Mouse (Mus musculus) lung, embryonic 14.5 days (tissue): Measurements from ENCODE around the gene Aldh3b3. TPM values are rescaled to one million over a fixed set of nuclear protein-coding genes. Genes with fewer than 3 reads are reported as not detected.
A peak's percentile ranks its signal among the peaks of the same experiment; 100 is the strongest.

Experiments
- ATAC-seq: fragments of 200-750 bp; cut with Nextera tagmentation; 2 replicates; pipeline ENCODE4 v1.8.0; 2017; ENCODE audit warnings: mild to moderate bottlenecking, moderate TSS enrichment, moderate library complexity; ENCODE audit not compliant: insufficient read depth
- DNase-seq: peaks from one replicate; pipeline ENCODE4 v3.0.0-alpha.2; 2015
- H3K27ac ChIP-seq: fragments of 300-500 bp; sonication (generic); 2 replicates; pipeline ENCODE4 v1.5.1; 2014; ENCODE audit warnings: low read depth, mild to moderate bottlenecking, moderate library complexity
- H3K27me3 ChIP-seq: fragments of 300-500 bp; sonication (generic); 2 replicates; pipeline ENCODE4 v1.6.1; 2014; ENCODE audit warnings: low read length, control low read depth; ENCODE audit not compliant: insufficient read depth
- H3K36me3 ChIP-seq: fragments of 300-500 bp; sonication (generic); 2 replicates; pipeline ENCODE4 v1.6.1; 2014; ENCODE audit warnings: control low read depth; ENCODE audit not compliant: insufficient read depth
- H3K4me1 ChIP-seq: fragments of 300-500 bp; sonication (generic); 2 replicates; pipeline ENCODE4 v1.6.1; 2014; ENCODE audit warnings: antibody characterized with exemption, control low read depth; ENCODE audit not compliant: insufficient read depth
- H3K4me2 ChIP-seq: fragments of 300-500 bp; sonication (generic); 2 replicates; pipeline ENCODE4 v1.6.1; 2014; ENCODE audit warnings: mild to moderate bottlenecking
- H3K4me3 ChIP-seq: fragments of 300-500 bp; sonication (generic); 2 replicates; pipeline ENCODE4 v1.5.1; 2014; ENCODE audit warnings: low read depth, low read length
- H3K9ac ChIP-seq: fragments of 300-500 bp; sonication (generic); 2 replicates; pipeline ENCODE4 v1.6.1; 2014
- H3K9me3 ChIP-seq: fragments of 300-500 bp; sonication (generic); 2 replicates; pipeline ENCODE4 v1.6.1; 2016; ENCODE audit warnings: low read depth, low read length, control low read depth
- CTCF ChIP-seq: IDR thresholded peaks from 2 replicates; pipeline ENCODE4 v1.5.1; 2016; ENCODE audit warnings: antibody characterized with exemption, low read depth
- WGBS: fragments of 180-500 bp; shearing (Covaris S2); extraction: QIAGEN DNeasy Blood & Tissue Kit; methylation state at CpG from one replicate; pipeline ENCODE4 v1.1.7; 2014; 5-methylcytosine and 5-hydroxymethylcytosine counted together
- polyA plus RNA-seq: library from polyadenylated mRNA; unstranded; fragments of >200 nt; fragmentation: Nextera tagmentation; extraction: Ambion mirVana; gene quantifications from 2 replicates; pipeline ENCODE4 v1.2.1, GENCODE M21; 2014

Aldh3b3 gene
- polyA plus RNA-seq: not detected in 2 replicates

GRCm38 (mm10) chr19:3958470-3958869, at the start of gene Aldh3b3:
Gene Aldh3b3, plus strand, starts transcription at chr19:3958645.
- H3K4me2 ChIP-seq: no peak within 1 kb of the TSS
- no peaks in the 10 kb centered on the region for H3K27me3 ChIP-seq
- ATAC-seq (no peak), DNase-seq (no peak)
- WGBS: 58% methylated on average over 4 of the region's 4 CpGs
- no peaks in the 10 kb centered on the region for H3K4me1 ChIP-seq
- H3K9ac ChIP-seq: no peak within 1 kb of the TSS
- H3K9me3 ChIP-seq: no peaks in the 10 kb centered on the region
- no peaks in the 10 kb centered on the region for H3K36me3 ChIP-seq
- no peak for TF ChIP-seq CTCF
- no peak within 1 kb of the TSS for H3K4me3 ChIP-seq
- no peak within 1 kb of the TSS for H3K27ac ChIP-seq

- H3K9ac ChIP-seq: no peak overlapping the region
- ATAC-seq (no peak), DNase-seq (no peak)
- no peak overlapping the region for H3K4me2 ChIP-seq
- H3K27me3 ChIP-seq: no peaks in the 10 kb centered on the region
- 74% methylated on average over 5 of the region's 5 CpGs for WGBS
- H3K36me3 ChIP-seq: peaks cover 37% of the 10 kb centered on the region
- H3K9me3 ChIP-seq: no peaks in the 10 kb centered on the region
- no peak for TF ChIP-seq CTCF
- no peak overlapping the region for H3K27ac ChIP-seq
- H3K4me1 ChIP-seq: peaks cover 19% of the 10 kb centered on the region
- H3K4me3 ChIP-seq: no peak overlapping the region
Observed at GRCm38 (mm10) chr19:3910206-3910605, 48.2 kb upstream of the Aldh3b3 start.

GRCm38 (mm10) chr19:3912337-3913204, 45.9 kb upstream of the Aldh3b3 start, which contains the start of gene Ndufs8:
Gene Ndufs8, minus strand, starts transcription at chr19:3912774.
- H3K27me3 ChIP-seq: no peaks in the 10 kb centered on the region
- peak; percentile 26; the same call in 1 of the 2 replicates for TF ChIP-seq CTCF
- peak within 1 kb of the TSS; percentile 79 for H3K4me2 ChIP-seq
- H3K36me3 ChIP-seq: peaks cover 37% of the 10 kb centered on the region
- H3K27ac ChIP-seq: peak within 1 kb of the TSS; percentile 73
- DNase-seq: peak; percentile 98
- H3K9me3 ChIP-seq: no peaks in the 10 kb centered on the region
- peaks cover 8% of the 10 kb centered on the region for H3K4me1 ChIP-seq
- peak within 1 kb of the TSS; percentile 58 for H3K9ac ChIP-seq
- H3K4me3 ChIP-seq: peak within 1 kb of the TSS; percentile 58
- ATAC-seq: peak; percentile 98
- WGBS: 1% methylated on average over 43 of the region's 43 CpGs

- WGBS: 85% methylated on average over 8 of the region's 8 CpGs
- Histone ChIP-seq H3K9ac (peak overlapping the region; percentile 58), H3K4me1 (peaks cover 6% of the 10 kb centered on the region), H3K4me2 (peak overlapping the region; percentile 79), H3K36me3 (peaks cover 27% of the 10 kb centered on the region), H3K27me3 (no peaks in the 10 kb centered on the region), H3K4me3 (peak overlapping the region; percentile 58), H3K27ac (peak overlapping the region; percentile 73; the same call in 1 of the 2 replicates), H3K9me3 (no peaks in the 10 kb centered on the region)
- ATAC-seq (no peak), DNase-seq (no peak)
- TF ChIP-seq CTCF: no peak
Observed at GRCm38 (mm10) chr19:3913692-3914091, 44.8 kb upstream of the Aldh3b3 start.

- Histone ChIP-seq H3K4me1 (peaks cover 6% of the 10 kb centered on the region), H3K9ac (no peak overlapping the region), H3K4me2 (no peak overlapping the region), H3K27ac (peak overlapping the region; percentile 18; the same call in 1 of the 2 replicates), H3K9me3 (no peaks in the 10 kb centered on the region), H3K36me3 (peaks cover 19% of the 10 kb centered on the region), H3K4me3 (no peak overlapping the region), H3K27me3 (no peaks in the 10 kb centered on the region)
- DNase-seq (no peak), ATAC-seq (no peak)
- no peak for TF ChIP-seq CTCF
- WGBS: 82% methylated on average over 5 of the region's 5 CpGs
Observed at GRCm38 (mm10) chr19:3914535-3914934, 43.9 kb upstream of the Aldh3b3 start.

- 67% methylated on average over 11 of the region's 11 CpGs for WGBS
- no peak overlapping the region for H3K4me3 ChIP-seq
- no peak overlapping the region for H3K27ac ChIP-seq
- no peaks in the 10 kb centered on the region for H3K9me3 ChIP-seq
- ATAC-seq (no peak), DNase-seq (no peak)
- H3K9ac ChIP-seq: no peak overlapping the region
- TF ChIP-seq CTCF: no peak
- no peaks in the 10 kb centered on the region for H3K27me3 ChIP-seq
- H3K36me3 ChIP-seq: no peaks in the 10 kb centered on the region
- peaks cover 6% of the 10 kb centered on the region for H3K4me1 ChIP-seq
- no peak overlapping the region for H3K4me2 ChIP-seq
Observed at GRCm38 (mm10) chr19:3916727-3917126, 41.7 kb upstream of the Aldh3b3 start.

- H3K4me2 ChIP-seq: no peak overlapping the region
- H3K36me3 ChIP-seq: no peaks in the 10 kb centered on the region
- no peak overlapping the region for H3K4me3 ChIP-seq
- no peaks in the 10 kb centered on the region for H3K4me1 ChIP-seq
- DNase-seq: no peak
- H3K27me3 ChIP-seq: no peaks in the 10 kb centered on the region
- no peak overlapping the region for H3K27ac ChIP-seq
- H3K9me3 ChIP-seq: no peaks in the 10 kb centered on the region
- no peak for TF ChIP-seq CTCF
- H3K9ac ChIP-seq: no peak overlapping the region
- ATAC-seq: no peak
Observed at GRCm38 (mm10) chr19:3919928-3920327, 38.5 kb upstream of the Aldh3b3 start.
